Mouse (Mus musculus) G1E-ER4 (cell line): ENCODE results near the gene Htra3. TPM values are rescaled to one million over a fixed set of nuclear protein-coding genes. Genes with fewer than 3 reads are reported as not detected.

Experiments used
- GATA1 ChIP-seq: IDR thresholded peaks from one replicate; pipeline ENCODE4 v1.8.0; 2012; ENCODE audit warnings: low read length, inconsistent platforms
- polyA plus RNA-seq: library from polyadenylated mRNA; stranded (reverse); fragments of >175 nt; gene quantifications from 2 replicates; pipeline ENCODE4 v1.2.3, GENCODE M21; 2012

Gene Htra3
- polyA plus RNA-seq, 1 experiment = not detected

- TF ChIP-seq GATA1 = no peak
Observed at GRCm38 (mm10) chr5:35621114-35621513, 58.5 kb downstream of the Htra3 start.

- TF ChIP-seq GATA1 = no peak
Observed at GRCm38 (mm10) chr5:35616943-35617342, 62.6 kb downstream of the Htra3 start.

GRCm38 (mm10) chr5:35612722-35613121 is 66.9 kb downstream of the Htra3 start:
- no peak for TF ChIP-seq GATA1

- no peak for TF ChIP-seq GATA1
Observed at GRCm38 (mm10) chr5:35611900-35612299, 67.7 kb downstream of the Htra3 start.

GRCm38 (mm10) chr5:35611170-35611569 is 68.4 kb downstream of the Htra3 start:
- TF ChIP-seq GATA1 = no peak

GRCm38 (mm10) chr5:35610381-35610780 is 69.2 kb downstream of the Htra3 start:
- no peak for TF ChIP-seq GATA1

GRCm38 (mm10) chr5:35609971-35610370 is 69.6 kb downstream of the Htra3 start:
- no peak for TF ChIP-seq GATA1

GRCm38 (mm10) chr5:35609381-35609780 is 70.2 kb downstream of the Htra3 start:
- no peak for TF ChIP-seq GATA1

- TF ChIP-seq GATA1 = no peak
Observed at GRCm38 (mm10) chr5:35608559-35608958, 71.0 kb downstream of the Htra3 start.

GRCm38 (mm10) chr5:35607784-35608183 is 71.8 kb downstream of the Htra3 start:
- TF ChIP-seq GATA1 = no peak

GRCm38 (mm10) chr5:35606800-35607199 is 72.8 kb downstream of the Htra3 start:
- no peak for TF ChIP-seq GATA1

GRCm38 (mm10) chr5:35605355-35605754 is 74.2 kb downstream of the Htra3 start:
- TF ChIP-seq GATA1 = no peak

Other genes with a start within 250 kb of the Htra3 start
- gene Cpz, start 154.1 kb downstream of the Htra3 start, polyA plus RNA-seq = 0.78 and 1.9 TPM in 2 replicates
- 6.5 and 6.6 TPM in 2 replicates for gene Trmt44, start 104.7 kb downstream of the Htra3 start, polyA plus RNA-seq
- 3.7 and 4.3 TPM in 2 replicates for gene Acox3, start 96.7 kb downstream of the Htra3 start, polyA plus RNA-seq
- not detected in 2 replicates for gene Sh3tc1, start 60.2 kb upstream of the Htra3 start, polyA plus RNA-seq
- not detected in 2 replicates for gene Ablim2, start 78.1 kb upstream of the Htra3 start, polyA plus RNA-seq
- not detected in 2 replicates for gene Afap1, start 213.5 kb upstream of the Htra3 start, polyA plus RNA-seq